Mouse (Mus musculus) colon, adult 2 months (tissue): ENCODE measurements around the gene Olfr1564. TPM values are rescaled to one million over a fixed set of nuclear protein-coding genes. Genes with fewer than 3 reads are reported as not detected.

Source experiments
- polyA plus RNA-seq: library from polyadenylated mRNA; depleted of rRNA; stranded (reverse); fragments of >200 nt; gene quantifications from 2 replicates; pipeline ENCODE4 v1.2.3, GENCODE M21; 2012; rRNA removed

The Olfr1564 gene
- polyA plus RNA-seq: not detected in 2 replicates

DNA sequence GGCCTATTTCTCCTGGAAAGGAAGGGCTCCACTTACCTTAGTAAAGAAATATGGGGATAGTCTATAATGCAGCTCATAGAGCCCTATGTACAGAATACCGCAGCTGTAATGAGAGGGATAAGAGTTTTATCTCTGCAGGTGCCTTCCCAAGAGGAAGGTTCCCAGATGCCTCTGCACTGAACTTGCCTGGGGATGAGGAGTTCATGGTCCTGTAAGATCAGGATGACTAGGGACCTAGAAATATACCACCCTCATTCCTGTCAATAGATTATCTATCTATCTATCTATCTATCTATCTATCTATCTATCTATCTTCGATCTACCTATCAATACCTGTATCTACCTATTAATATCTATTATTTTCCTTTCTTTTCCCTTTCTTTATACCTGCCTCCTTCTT is at the start of gene Olfr1564:
Olfr1564 (minus strand) TSS at position 101 of the 400 bp plus-strand sequence.

DNA sequence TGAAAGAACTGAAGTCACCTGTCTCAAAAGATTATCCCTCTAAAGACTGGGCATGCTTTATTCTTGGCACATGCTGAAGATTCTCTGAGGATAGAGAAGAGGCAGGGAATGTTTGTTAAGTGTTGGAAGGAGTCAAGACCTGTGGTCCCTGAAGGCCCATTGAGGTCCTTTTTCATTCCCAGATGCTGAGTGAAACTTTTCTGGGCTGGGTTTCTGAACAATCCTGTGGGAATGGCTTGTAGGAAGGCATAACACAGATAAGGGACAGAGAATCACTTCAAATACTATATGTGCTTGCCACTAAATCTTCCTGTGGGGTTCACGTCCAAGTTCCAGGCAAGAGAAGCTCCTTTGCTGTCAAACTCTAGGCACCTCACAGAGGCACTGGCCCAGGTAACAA is 42.9 kb upstream of the Olfr1564 start, which contains the start of gene Olfr63:
Olfr63 (plus strand) TSS at position 301 of the 400 bp plus-strand sequence.

DNA sequence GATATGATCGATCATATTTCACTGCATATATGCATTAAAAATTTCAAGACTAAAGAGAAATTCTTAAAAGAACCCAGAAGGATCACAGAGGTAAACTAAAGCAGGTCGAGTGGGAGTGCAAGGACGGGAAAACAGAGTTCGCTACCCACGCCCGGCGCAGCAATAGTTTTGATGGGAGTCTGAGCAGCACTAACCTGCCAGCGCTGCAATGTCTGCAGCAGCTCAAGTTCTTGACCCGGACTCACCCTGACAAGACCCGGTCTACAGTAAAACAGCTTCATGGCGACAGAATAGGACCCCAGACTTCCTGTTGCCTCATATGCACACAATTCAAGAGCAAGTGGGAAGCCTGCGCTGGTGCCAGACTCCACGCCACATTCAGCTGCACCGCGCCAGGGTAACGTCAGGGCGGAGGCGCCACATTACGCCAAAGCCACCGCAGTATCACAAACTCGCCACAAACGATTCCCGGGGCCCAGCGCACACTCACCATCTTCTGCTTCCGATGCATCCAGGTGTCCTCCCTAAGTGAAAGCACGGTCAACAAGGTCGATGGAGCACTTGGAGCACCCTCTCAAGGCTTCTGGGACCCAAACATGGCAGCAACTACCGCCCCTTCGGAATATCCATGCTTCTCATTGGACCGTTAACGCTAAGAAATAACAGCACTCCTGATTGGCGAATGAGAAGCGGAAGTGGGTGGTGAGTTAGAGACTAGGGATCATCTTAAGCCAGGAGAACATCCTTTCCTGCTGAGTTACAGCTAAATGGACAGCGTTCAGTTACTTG is 33.2 kb upstream of the Olfr1564 start, which contains the start of gene Zfp955a:
Zfp955a (minus strand) TSS at position 616 of the 789 bp plus-strand sequence.

DNA sequence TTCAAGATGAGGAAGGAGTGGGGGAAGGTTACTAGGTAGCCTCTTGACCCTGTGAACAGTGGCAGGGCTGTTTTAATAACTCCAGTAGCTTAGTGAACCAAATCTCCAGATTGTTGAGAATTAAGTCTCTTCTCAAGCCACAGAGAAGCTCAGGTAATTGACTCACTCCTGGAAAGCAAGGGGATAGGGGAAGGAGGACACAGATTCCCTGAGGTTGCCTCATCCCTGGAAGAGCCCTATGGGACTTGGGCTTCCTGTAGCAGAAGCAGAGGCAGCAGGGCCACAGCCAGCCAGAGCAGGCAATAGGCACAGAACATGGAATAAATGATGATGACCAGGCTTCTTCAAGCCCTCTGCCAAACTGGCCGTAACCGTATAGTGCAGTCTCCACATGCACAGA is 30.5 kb downstream of the Olfr1564 start, which contains the start of gene Olfr239:
Olfr239 (plus strand) TSS at position 301 of the 400 bp plus-strand sequence.

DNA sequence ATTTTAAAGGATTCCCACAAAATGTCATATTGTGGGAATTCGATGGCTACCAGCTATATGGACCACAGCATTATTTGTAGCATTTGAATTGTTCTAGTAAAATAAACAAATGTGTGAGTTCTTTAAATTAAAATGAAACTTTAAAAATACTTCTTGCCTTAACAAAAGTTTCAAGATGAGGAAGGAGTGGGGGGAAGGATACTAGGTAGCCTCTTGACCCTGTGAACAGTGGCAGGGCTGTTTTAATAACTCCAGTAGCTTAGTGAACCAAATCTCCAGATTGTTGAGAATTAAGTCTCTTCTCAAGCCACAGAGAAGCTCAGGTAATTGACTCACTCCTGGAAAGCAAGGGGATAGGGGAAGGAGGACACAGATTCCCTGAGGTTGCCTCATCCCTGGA is 53.3 kb downstream of the Olfr1564 start, which contains the start of gene Olfr55:
Olfr55 (plus strand) TSS at position 301 of the 400 bp plus-strand sequence.

Other genes with a start within 250 kb of the Olfr1564 start
- 1.2 and 1.3 TPM in 2 replicates for gene Zfp952, start 228.6 kb downstream of the Olfr1564 start, polyA plus RNA-seq
- 0.13 and 0.16 TPM in 2 replicates for gene Zfp763, start 188.3 kb downstream of the Olfr1564 start, polyA plus RNA-seq
- gene 4921501E09Rik, start 153.6 kb downstream of the Olfr1564 start, polyA plus RNA-seq: not detected in 2 replicates
- 0.87 and 1.1 TPM in 2 replicates for gene Zfp563, start 132.4 kb downstream of the Olfr1564 start, polyA plus RNA-seq
- gene Morc2b, start 82.0 kb downstream of the Olfr1564 start, polyA plus RNA-seq: not detected in 2 replicates
- gene Olfr55, start 53.2 kb downstream of the Olfr1564 start, polyA plus RNA-seq: not detected in 2 replicates
- not detected in 2 replicates for gene Olfr239, start 30.4 kb downstream of the Olfr1564 start, polyA plus RNA-seq
- gene Zfp955a, start 33.5 kb upstream of the Olfr1564 start, polyA plus RNA-seq: 0.31 and 0.44 TPM in 2 replicates
- not detected in 2 replicates for gene Olfr63, start 43.0 kb upstream of the Olfr1564 start, polyA plus RNA-seq
- gene Zfp955b, start 67.9 kb upstream of the Olfr1564 start, polyA plus RNA-seq: 0.80 and 0.95 TPM in 2 replicates
- 0.41 and 0.93 TPM in 2 replicates for gene Zfp81, start 137.2 kb upstream of the Olfr1564 start, polyA plus RNA-seq
- gene Zfp101, start 173.0 kb upstream of the Olfr1564 start, polyA plus RNA-seq: 0.78 and 0.81 TPM in 2 replicates
- 0.08 and 0.31 TPM in 2 replicates for gene Actl9, start 211.2 kb upstream of the Olfr1564 start, polyA plus RNA-seq